Mouse (Mus musculus) erythroblast, embryonic 14.5 days (primary cell): ENCODE results near the gene Tmod4.

Experiments
- GATA1 ChIP-seq: IDR thresholded peaks from 2 replicates; pipeline ENCODE4 v1.6.1; 2012; ENCODE audit warnings: low read length, inconsistent platforms, mixed read lengths
- TAL1 ChIP-seq: IDR thresholded peaks from 3 replicates; pipeline ENCODE4 v1.6.1; 2012; ENCODE audit warnings: low read length, inconsistent platforms, mixed read lengths

GRCm38 (mm10) chr3:95163419-95164255 lies 39.4 kb downstream of the Tmod4 start:
- TF ChIP-seq GATA1 (no peak), TAL1 (no peak)
